Mouse (Mus musculus) olfactory bulb, adult 2 months (tissue): ENCODE data around the gene Ggt1. TPM values are rescaled to one million over a fixed set of nuclear protein-coding genes. Genes with fewer than 3 reads are reported as not detected.

ENCODE experiments used
- H3K27ac ChIP-seq: fragments of 200-500 bp; 2 replicates; pipeline ENCODE4 v1.5.1; 2012; ENCODE audit warnings: low read depth, low read length; ENCODE audit not compliant: insufficient read depth
- H3K4me1 ChIP-seq: fragments of 200-500 bp; 2 replicates; pipeline ENCODE4 v1.6.1; 2012; ENCODE audit warnings: low read length; ENCODE audit not compliant: control insufficient read depth, insufficient read depth
- H3K4me3 ChIP-seq: fragments of 200-500 bp; 2 replicates; pipeline ENCODE4 v1.5.1; 2012; ENCODE audit warnings: mild to moderate bottlenecking, low read depth, low read length, moderate library complexity; ENCODE audit not compliant: insufficient read depth
- CTCF ChIP-seq: fragments of 200-500 bp; IDR thresholded peaks from 2 replicates; pipeline ENCODE4 v1.5.1; 2012; ENCODE audit warnings: low read depth, mild to moderate bottlenecking, low read length, moderate library complexity; ENCODE audit not compliant: insufficient read depth
- POLR2A ChIP-seq: fragments of 200-500 bp; IDR thresholded peaks from 2 replicates; pipeline ENCODE4 v1.6.1; 2012; ENCODE audit warnings: mild to moderate bottlenecking, low read depth, low read length, moderate library complexity; ENCODE audit not compliant: insufficient read depth
- WGBS: fragments of 180-500 bp; shearing (Covaris S2); methylation state at CpG from one replicate; pipeline ENCODE4 v1.1.7; 2018; 5-methylcytosine and 5-hydroxymethylcytosine counted together
- polyA plus RNA-seq: library from polyadenylated mRNA; stranded (reverse); fragments of >200 nt; gene quantifications from 2 replicates; pipeline ENCODE4 v1.2.4, GENCODE M21; 2012; ENCODE audit warnings: low replicate concordance; ENCODE audit not compliant: missing spikeins, insufficient read depth, insufficient read length

The Ggt1 gene
- polyA plus RNA-seq, 1 experiment = not detected

GRCm38 (mm10) chr10:75605162-75605846, 43.9 kb downstream of the Ggt1 start:
- H3K4me3 ChIP-seq = no peak overlapping the region
- TF ChIP-seq POLR2A (no peak), CTCF (0 out of 2 replicates have a peak, but pooled peaks have one; percentile 26)
- H3K4me1 ChIP-seq = no peaks in the 10 kb centered on the region
- 44% methylated on average over 11 of the region's 11 CpGs for WGBS
- H3K27ac ChIP-seq = no peak overlapping the region

GRCm38 (mm10) chr10:75607253-75607652, 45.8 kb downstream of the Ggt1 start:
- no peak for TF ChIP-seq CTCF
- no peak for TF ChIP-seq POLR2A
- Histone ChIP-seq H3K4me1 (no peaks in the 10 kb centered on the region), H3K27ac (no peak overlapping the region), H3K4me3 (no peak overlapping the region)
- 94% methylated on average over 4 of the region's 4 CpGs for WGBS

- Histone ChIP-seq H3K27ac (no peak overlapping the region), H3K4me3 (no peak overlapping the region), H3K4me1 (no peaks in the 10 kb centered on the region)
- TF ChIP-seq POLR2A (no peak), CTCF (no peak)
- WGBS = 93% methylated on average over 11 of the region's 11 CpGs
Observed at GRCm38 (mm10) chr10:75608975-75609374, 47.6 kb downstream of the Ggt1 start.

- TF ChIP-seq POLR2A = no peak
- no peak overlapping the region for H3K27ac ChIP-seq
- WGBS = 72% methylated on average over 7 of the region's 7 CpGs
- no peaks in the 10 kb centered on the region for H3K4me1 ChIP-seq
- H3K4me3 ChIP-seq = no peak overlapping the region
Observed at GRCm38 (mm10) chr10:75610486-75610885, 49.1 kb downstream of the Ggt1 start.

GRCm38 (mm10) chr10:75616044-75616443, 54.6 kb downstream of the Ggt1 start:
- Histone ChIP-seq H3K27ac (no peak overlapping the region), H3K4me1 (no peaks in the 10 kb centered on the region), H3K4me3 (no peak overlapping the region)
- WGBS = 93% methylated on average over 4 of the region's 4 CpGs
- TF ChIP-seq POLR2A (no peak), CTCF (no peak)

GRCm38 (mm10) chr10:75620818-75621217, 59.4 kb downstream of the Ggt1 start:
- H3K4me1 ChIP-seq = no peaks in the 10 kb centered on the region
- no peak overlapping the region for H3K27ac ChIP-seq
- WGBS = 35% methylated on average over 3 of the region's 3 CpGs
- TF ChIP-seq POLR2A (no peak), CTCF (no peak)
- no peak overlapping the region for H3K4me3 ChIP-seq

GRCm38 (mm10) chr10:75625920-75626319, 64.5 kb downstream of the Ggt1 start:
- H3K27ac ChIP-seq = no peak overlapping the region
- TF ChIP-seq CTCF = no peak
- no peak for TF ChIP-seq POLR2A
- H3K4me1 ChIP-seq = no peaks in the 10 kb centered on the region
- WGBS = 51% methylated on average over 6 of the region's 6 CpGs
- H3K4me3 ChIP-seq = no peak overlapping the region

- Histone ChIP-seq H3K4me1 (no peaks in the 10 kb centered on the region), H3K4me3 (no peak overlapping the region), H3K27ac (no peak overlapping the region)
- TF ChIP-seq CTCF (no peak), POLR2A (no peak)
- WGBS = 60% methylated on average over 3 of the region's 3 CpGs
Observed at GRCm38 (mm10) chr10:75626991-75627390, 65.6 kb downstream of the Ggt1 start.

- Histone ChIP-seq H3K4me1 (peaks cover under 1% of the 10 kb centered on the region; the same call in 1 of the 2 replicates), H3K4me3 (no peak overlapping the region), H3K27ac (no peak overlapping the region)
- TF ChIP-seq CTCF (no peak), POLR2A (no peak)
- 49% methylated on average over 3 of the region's 3 CpGs for WGBS
Observed at GRCm38 (mm10) chr10:75627490-75627889, 66.1 kb downstream of the Ggt1 start.

- H3K27ac ChIP-seq = peak overlapping the region; percentile 23; the same call in 1 of the 2 replicates
- peaks cover 10% of the 10 kb centered on the region for H3K4me1 ChIP-seq
- 14% methylated on average over 5 of the region's 5 CpGs for WGBS
- TF ChIP-seq CTCF (no peak), POLR2A (no peak)
- no peak overlapping the region for H3K4me3 ChIP-seq
Observed at GRCm38 (mm10) chr10:75632633-75633032, 71.2 kb downstream of the Ggt1 start.
